Mouse (Mus musculus): ENCODE results near the gene Psmd14. TPM values are rescaled to one million over a fixed set of nuclear protein-coding genes. Genes with fewer than 3 reads are reported as not detected.

Psmd14 gene
- polyA plus RNA-seq, 1 experiment: not detected

GRCm38 (mm10) chr2:61751286-61751685 lies 39.8 kb downstream of the Psmd14 start:
- Histone ChIP-seq H3K4me1 (ENCODE audit: control insufficient read depth, insufficient read depth, low read length) (no peaks in the 10 kb centered on the region), H3K27ac (ENCODE audit: insufficient read depth, low read depth, low read length) (no peak overlapping the region), H3K4me3 (ENCODE audit: insufficient read depth, low read depth, low read length) (no peak overlapping the region)
- 83% methylated on average over 2 of the region's 2 CpGs for WGBS
- TF ChIP-seq CTCF (IDR thresholded peaks at IDR 0.05; ENCODE audit: insufficient read depth, low read depth, low read length) (no peak), POLR2A (IDR thresholded peaks at IDR 0.05; ENCODE audit: insufficient read depth, low read depth, low read length) (no peak)

GRCm38 (mm10) chr2:61752362-61752761 lies 40.9 kb downstream of the Psmd14 start:
- Histone ChIP-seq H3K27ac (ENCODE audit: insufficient read depth, low read depth, low read length) (no peak overlapping the region), H3K4me3 (ENCODE audit: insufficient read depth, low read depth, low read length) (no peak overlapping the region), H3K4me1 (ENCODE audit: control insufficient read depth, insufficient read depth, low read length) (no peaks in the 10 kb centered on the region)
- TF ChIP-seq CTCF (IDR thresholded peaks at IDR 0.05; ENCODE audit: insufficient read depth, low read depth, low read length) (no peak), POLR2A (IDR thresholded peaks at IDR 0.05; ENCODE audit: insufficient read depth, low read depth, low read length) (no peak)

GRCm38 (mm10) chr2:61754989-61755388 lies 43.5 kb downstream of the Psmd14 start:
- no peak for TF ChIP-seq CTCF (IDR thresholded peaks at IDR 0.05; ENCODE audit: insufficient read depth, low read depth, low read length)
- TF ChIP-seq POLR2A (IDR thresholded peaks at IDR 0.05; ENCODE audit: insufficient read depth, low read depth, low read length): no peak
- H3K27ac ChIP-seq (ENCODE audit: insufficient read depth, low read depth, low read length): no peak overlapping the region
- no peak overlapping the region for H3K4me3 ChIP-seq (ENCODE audit: insufficient read depth, low read depth, low read length)
- H3K4me1 ChIP-seq (ENCODE audit: control insufficient read depth, insufficient read depth, low read length): no peaks in the 10 kb centered on the region

DNA sequence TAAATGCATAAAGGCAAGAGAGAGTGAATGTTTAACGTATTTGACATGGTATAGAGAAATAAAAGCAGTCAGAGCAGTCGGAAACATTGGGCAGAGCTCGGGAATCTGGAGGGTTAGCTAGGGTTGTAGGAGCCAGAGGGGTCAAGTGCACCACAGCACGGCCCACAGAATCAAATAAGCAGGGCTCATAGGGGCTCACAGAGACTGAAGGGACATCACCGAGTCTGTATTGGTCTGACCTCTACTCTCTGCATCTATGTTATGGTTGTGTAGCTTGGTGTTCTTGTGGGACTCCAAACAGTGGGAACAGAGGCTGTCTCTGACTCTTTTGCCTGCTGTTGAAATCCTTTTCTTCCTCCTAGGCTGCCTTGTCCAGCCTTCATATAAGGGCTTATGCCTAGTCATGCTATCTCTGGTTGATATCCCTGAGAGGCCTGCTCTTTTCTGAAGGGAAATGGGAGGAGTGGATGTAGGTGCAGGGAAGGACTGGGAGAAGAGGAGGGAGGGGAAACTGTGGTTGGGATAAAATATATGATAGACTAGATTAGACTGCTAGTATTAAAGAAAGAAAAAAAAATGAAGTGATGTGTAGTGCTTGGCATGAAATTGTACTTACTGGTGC lies 47.9 kb downstream of the Psmd14 start:
- Histone ChIP-seq H3K27ac (ENCODE audit: insufficient read depth, low read depth, low read length) (no peak overlapping the region), H3K4me1 (ENCODE audit: control insufficient read depth, insufficient read depth, low read length) (no peaks in the 10 kb centered on the region), H3K4me3 (ENCODE audit: insufficient read depth, low read depth, low read length) (no peak overlapping the region)
- no peak for TF ChIP-seq POLR2A (IDR thresholded peaks at IDR 0.05; ENCODE audit: insufficient read depth, low read depth, low read length)
- no peak for TF ChIP-seq CTCF (IDR thresholded peaks at IDR 0.05; ENCODE audit: insufficient read depth, low read depth, low read length)
- WGBS: 92% methylated on average over 5 of the region's 5 CpGs

DNA sequence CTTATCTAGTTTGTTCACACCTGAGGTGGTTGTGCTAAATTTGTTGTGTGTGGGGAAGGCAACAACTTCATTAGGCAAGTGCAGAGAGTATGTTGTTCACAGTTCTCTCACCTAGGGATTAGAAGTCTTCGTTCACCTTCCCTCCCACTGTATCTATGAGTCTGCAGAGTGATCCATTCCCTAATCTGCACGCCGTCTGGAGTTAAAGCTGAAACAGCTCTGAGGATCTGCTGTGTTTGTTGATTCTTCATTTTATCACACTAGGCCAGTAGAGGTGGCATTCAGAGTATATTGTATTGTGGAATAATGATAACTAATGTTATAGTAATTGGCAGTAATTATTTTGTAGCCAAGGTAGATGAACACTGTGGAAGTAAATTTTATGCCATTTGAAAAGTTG lies 48.5 kb downstream of the Psmd14 start:
- no peak overlapping the region for H3K4me3 ChIP-seq (ENCODE audit: insufficient read depth, low read depth, low read length)
- no peaks in the 10 kb centered on the region for H3K4me1 ChIP-seq (ENCODE audit: control insufficient read depth, insufficient read depth, low read length)
- no peak overlapping the region for H3K27ac ChIP-seq (ENCODE audit: insufficient read depth, low read depth, low read length)
- TF ChIP-seq POLR2A (IDR thresholded peaks at IDR 0.05; ENCODE audit: insufficient read depth, low read depth, low read length) (no peak), CTCF (IDR thresholded peaks at IDR 0.05; ENCODE audit: insufficient read depth, low read depth, low read length) (no peak)
- 90% methylated on average over 3 of the region's 3 CpGs for WGBS

DNA sequence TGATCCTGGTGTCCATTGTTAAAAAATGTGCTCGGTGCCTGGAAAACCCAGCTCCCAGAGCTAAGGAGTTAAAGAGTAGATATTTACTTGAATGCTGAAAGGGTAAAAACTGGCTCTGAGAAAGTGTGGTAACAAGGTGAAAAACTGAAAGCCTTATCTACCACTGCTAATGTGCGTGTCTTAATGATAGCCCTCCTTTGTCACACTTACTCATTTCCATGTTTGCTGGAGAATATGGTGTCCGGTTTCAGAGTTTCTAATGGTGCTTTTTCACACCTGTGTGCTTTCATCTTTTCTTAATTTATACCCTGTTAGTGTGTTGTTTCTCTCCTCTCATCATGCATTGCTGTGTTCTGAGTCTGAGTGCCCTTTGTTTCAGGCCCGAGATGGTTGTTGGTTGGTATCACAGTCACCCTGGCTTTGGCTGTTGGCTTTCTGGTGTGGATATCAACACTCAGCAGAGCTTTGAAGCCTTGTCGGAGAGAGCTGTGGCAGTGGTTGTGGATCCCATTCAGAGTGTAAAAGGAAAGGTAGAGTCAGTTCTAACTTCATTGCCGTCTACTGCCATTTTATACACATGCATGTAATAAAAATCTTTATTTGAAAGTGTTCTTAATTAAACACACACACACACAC lies 53.1 kb downstream of the Psmd14 start:
- no peak overlapping the region for H3K4me3 ChIP-seq (ENCODE audit: insufficient read depth, low read depth, low read length)
- H3K27ac ChIP-seq (ENCODE audit: insufficient read depth, low read depth, low read length): no peak overlapping the region
- TF ChIP-seq POLR2A (IDR thresholded peaks at IDR 0.05; ENCODE audit: insufficient read depth, low read depth, low read length) (no peak), CTCF (IDR thresholded peaks at IDR 0.05; ENCODE audit: insufficient read depth, low read depth, low read length) (no peak)
- WGBS: 62% methylated on average over 6 of the region's 6 CpGs
- H3K4me1 ChIP-seq (ENCODE audit: control insufficient read depth, insufficient read depth, low read length): no peaks in the 10 kb centered on the region

DNA sequence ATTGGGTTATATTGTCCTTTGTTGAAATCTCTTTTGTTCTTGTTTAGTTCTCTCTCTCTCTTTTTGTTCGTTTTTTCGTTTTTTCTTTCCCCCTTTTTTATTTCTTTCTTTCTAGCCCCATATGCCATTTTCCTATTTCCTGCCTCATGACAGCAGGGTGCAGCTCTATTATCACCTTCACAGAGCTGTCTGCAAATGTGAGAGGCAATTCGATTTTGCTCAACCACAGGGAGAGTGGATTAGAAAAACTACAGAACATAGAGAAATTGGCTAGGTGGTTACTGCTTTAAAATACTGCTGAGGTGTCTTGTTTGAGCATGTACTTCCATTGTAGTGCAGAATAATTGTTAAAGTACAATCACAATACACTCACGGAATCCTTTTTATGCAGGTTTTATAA lies 54.0 kb downstream of the Psmd14 start:
- Histone ChIP-seq H3K4me1 (ENCODE audit: control insufficient read depth, insufficient read depth, low read length) (no peaks in the 10 kb centered on the region), H3K4me3 (ENCODE audit: insufficient read depth, low read depth, low read length) (no peak overlapping the region), H3K27ac (ENCODE audit: insufficient read depth, low read depth, low read length) (no peak overlapping the region)
- TF ChIP-seq CTCF (IDR thresholded peaks at IDR 0.05; ENCODE audit: insufficient read depth, low read depth, low read length) (no peak), POLR2A (IDR thresholded peaks at IDR 0.05; ENCODE audit: insufficient read depth, low read depth, low read length) (no peak)
- 31% methylated on average over 4 of the region's 4 CpGs for WGBS

- TF ChIP-seq CTCF (IDR thresholded peaks at IDR 0.05; ENCODE audit: insufficient read depth, low read depth, low read length) (no peak), POLR2A (IDR thresholded peaks at IDR 0.05; ENCODE audit: insufficient read depth, low read depth, low read length) (no peak)
- no peak overlapping the region for H3K27ac ChIP-seq (ENCODE audit: insufficient read depth, low read depth, low read length)
- H3K4me3 ChIP-seq (ENCODE audit: insufficient read depth, low read depth, low read length): no peak overlapping the region
Measured at GRCm38 (mm10) chr2:61780794-61781193, 69.3 kb downstream of the Psmd14 start.

GRCm38 (mm10) chr2:61794960-61795359 lies 83.5 kb downstream of the Psmd14 start:
- no peak overlapping the region for H3K27ac ChIP-seq (ENCODE audit: insufficient read depth, low read depth, low read length)
- H3K4me3 ChIP-seq (ENCODE audit: insufficient read depth, low read depth, low read length): no peak overlapping the region
- 75% methylated on average over 5 of the region's 5 CpGs for WGBS
- no peaks in the 10 kb centered on the region for H3K4me1 ChIP-seq (ENCODE audit: control insufficient read depth, insufficient read depth, low read length)
- TF ChIP-seq POLR2A (IDR thresholded peaks at IDR 0.05; ENCODE audit: insufficient read depth, low read depth, low read length) (no peak), CTCF (IDR thresholded peaks at IDR 0.05; ENCODE audit: insufficient read depth, low read depth, low read length) (no peak)

More at GRCm38 (mm10) chr2:61780794-61781193, 69.3 kb downstream of the Psmd14 start:
- no peaks in the 10 kb centered on the region for H3K4me1 ChIP-seq (ENCODE audit: control insufficient read depth, insufficient read depth, low read length)

Measured in olfactory bulb, adult 2 months (tissue).